In genomic region chr8:30251797-30252196, GRCm38 (mm10) we compare ENCODE assay signal across 32 mouse cellular contexts.
"Had no signal": no experiment of that assay in that cellular context is flagged by ENCODE, and none has a peak within 500 bp of the region (broad histone marks: within the 10 kb centered on the region; RNA-seq: fewer than 3 reads in every experiment).

No protein-coding gene starts in this region.

- H3K9me3 ChIP-seq: limb, embryonic 10.5 days; limb, embryonic 12.5 days; limb, embryonic 13.5 days; limb, embryonic 15.5 days; liver, embryonic 12.5 days; liver, embryonic 13.5 days; liver, embryonic 15.5 days; lung, embryonic 15.5 days; megakaryocyte, embryonic 14.5 days; midbrain, embryonic 10.5 days; midbrain, embryonic 12.5 days; midbrain, embryonic 13.5 days; midbrain, embryonic 15.5 days; neural tube, embryonic 12.5 days had no signal

- H3K4me2 ChIP-seq: limb, embryonic 12.5 days; limb, embryonic 13.5 days; limb, embryonic 15.5 days; liver, embryonic 11.5 days; liver, embryonic 12.5 days; liver, embryonic 13.5 days; liver, embryonic 15.5 days; lung, embryonic 14.5 days; lung, embryonic 15.5 days; midbrain, embryonic 11.5 days; midbrain, embryonic 12.5 days; midbrain, embryonic 13.5 days; midbrain, embryonic 15.5 days; neural tube, embryonic 12.5 days had no signal

- H3K27ac ChIP-seq: limb, embryonic 10.5 days; limb, embryonic 12.5 days; limb, embryonic 13.5 days; limb, embryonic 15.5 days; liver, embryonic 12.5 days; liver, embryonic 13.5 days; liver, embryonic 14.5 days; liver, embryonic 15.5 days; lung, embryonic 15.5 days; macrophage; midbrain, embryonic 10.5 days; midbrain, embryonic 12.5 days; midbrain, embryonic 13.5 days; midbrain, embryonic 15.5 days; neural tube, embryonic 12.5 days had no signal

- H3K4me3 ChIP-seq: limb, embryonic 10.5 days; limb, embryonic 12.5 days; limb, embryonic 13.5 days; limb, embryonic 15.5 days; liver, embryonic 12.5 days; liver, embryonic 13.5 days; liver, embryonic 15.5 days; lung, embryonic 15.5 days; megakaryocyte, embryonic 14.5 days; midbrain, embryonic 10.5 days; midbrain, embryonic 12.5 days; midbrain, embryonic 13.5 days; midbrain, embryonic 15.5 days; myocyte; neural tube, embryonic 12.5 days had no signal

- ATAC-seq: liver, embryonic 12.5 days; liver, postnatal 0 days; lung, postnatal 0 days; midbrain, embryonic 13.5 days; midbrain, embryonic 15.5 days; midbrain, embryonic 16.5 days had no signal

- DNase-seq: left cerebral cortex, postnatal 4 days; liver; liver, embryonic 13.5 days; liver, postnatal 0 days; lung, adult 18-20 months; lung, adult 2 months; lung, embryonic 14.5 days; lung, postnatal 10 days; lung, postnatal 14 days; lung, postnatal 36 days; lung, postnatal 4 days; midbrain, embryonic 14.5 days had no signal

- H3K27me3 ChIP-seq: limb, embryonic 12.5 days; limb, embryonic 13.5 days; limb, embryonic 15.5 days; liver, embryonic 12.5 days; liver, embryonic 13.5 days; liver, embryonic 15.5 days; lung, embryonic 15.5 days; megakaryocyte, embryonic 14.5 days; midbrain, embryonic 12.5 days; midbrain, embryonic 13.5 days; midbrain, embryonic 15.5 days; neural tube, embryonic 12.5 days had no signal

- H3K4me1 ChIP-seq: limb, embryonic 10.5 days; limb, embryonic 12.5 days; limb, embryonic 13.5 days; limb, embryonic 15.5 days; liver, embryonic 12.5 days; liver, embryonic 13.5 days; liver, embryonic 15.5 days; lung, embryonic 15.5 days; megakaryocyte, embryonic 14.5 days; midbrain, embryonic 10.5 days; midbrain, embryonic 12.5 days; midbrain, embryonic 13.5 days; midbrain, embryonic 15.5 days; neural tube, embryonic 12.5 days had no signal

- H3K36me3 ChIP-seq: limb, embryonic 10.5 days; limb, embryonic 12.5 days; limb, embryonic 13.5 days; limb, embryonic 15.5 days; liver, embryonic 12.5 days; liver, embryonic 13.5 days; liver, embryonic 15.5 days; lung, embryonic 15.5 days; midbrain, embryonic 10.5 days; midbrain, embryonic 12.5 days; midbrain, embryonic 13.5 days; midbrain, embryonic 15.5 days; neural tube, embryonic 12.5 days had no signal

- H3K9ac ChIP-seq: limb, embryonic 12.5 days; limb, embryonic 13.5 days; limb, embryonic 15.5 days; liver, embryonic 12.5 days; liver, embryonic 13.5 days; liver, embryonic 14.5 days; liver, embryonic 15.5 days; liver, postnatal 0 days; lung, embryonic 14.5 days; lung, embryonic 15.5 days; midbrain, embryonic 12.5 days; midbrain, embryonic 13.5 days; midbrain, embryonic 15.5 days; neural tube, embryonic 12.5 days had no signal
